Mouse (Mus musculus): ENCODE results near the gene Kcne1l. TPM values are rescaled to one million over a fixed set of nuclear protein-coding genes. Genes with fewer than 3 reads are reported as not detected.
A peak's percentile ranks its signal among the peaks of the same experiment; 100 is the strongest.

Kcne1l gene
- 0.74 and 0.84 TPM in 2 replicates for polyA plus RNA-seq (2015; fragmentation: Nextera tagmentation; extraction: Ambion mirVana)

- no peak for DNase-seq (ENCODE audit: low spot score)
These were observed at the start of gene Kcne1l for GRCm38 (mm10) chrX:142305869-142306581. Kcne1l (minus strand) TSS chrX:142306294.

DNA sequence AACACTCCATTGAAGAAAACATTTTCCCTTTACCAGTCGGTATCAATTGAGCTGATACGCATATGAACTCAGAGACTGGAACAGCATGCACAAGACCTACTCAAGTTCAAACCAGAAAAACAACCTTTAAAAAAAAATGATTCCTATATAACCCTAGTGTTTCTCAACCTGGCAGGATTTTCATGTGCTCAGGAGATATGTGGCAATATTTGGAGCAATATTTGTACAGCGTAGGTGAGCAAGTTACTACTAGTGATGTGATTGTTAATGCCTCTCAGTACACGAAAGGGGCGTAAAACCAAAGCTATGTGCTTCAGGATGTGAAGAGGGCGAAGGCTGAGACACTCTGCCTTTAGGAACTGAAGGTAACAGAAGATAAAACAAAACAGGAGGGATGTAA is 30.1 kb upstream of the Kcne1l start:
- DNase-seq (ENCODE audit: low spot score): no peak

- no peak for DNase-seq (ENCODE audit: low spot score)
These were observed 29.4 kb upstream of the Kcne1l start for GRCm38 (mm10) chrX:142335502-142335901.

DNA sequence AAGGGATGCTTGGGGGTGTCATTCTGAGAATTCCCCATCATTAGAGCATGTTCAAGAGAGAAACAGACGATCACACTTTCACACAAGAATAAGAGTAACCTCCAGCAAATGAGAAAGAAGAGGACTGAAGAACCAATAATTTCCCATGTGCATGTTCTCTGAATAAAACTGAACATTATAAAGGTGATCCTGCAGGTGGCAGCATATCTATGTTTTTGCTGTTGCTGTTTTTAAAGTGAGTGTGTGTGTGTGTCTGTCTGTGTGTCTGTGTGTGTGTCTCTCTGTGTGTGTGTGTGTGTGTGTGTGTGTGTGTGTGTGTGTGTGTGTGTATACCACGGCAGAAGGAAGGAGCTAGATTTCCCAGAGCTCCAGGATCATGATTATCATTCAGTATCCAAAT is 19.7 kb upstream of the Kcne1l start:
- DNase-seq (ENCODE audit: low spot score): peak; percentile 9

- DNase-seq (ENCODE audit: low spot score): no peak
These were observed 10.0 kb upstream of the Kcne1l start for GRCm38 (mm10) chrX:142316106-142316505.

DNA sequence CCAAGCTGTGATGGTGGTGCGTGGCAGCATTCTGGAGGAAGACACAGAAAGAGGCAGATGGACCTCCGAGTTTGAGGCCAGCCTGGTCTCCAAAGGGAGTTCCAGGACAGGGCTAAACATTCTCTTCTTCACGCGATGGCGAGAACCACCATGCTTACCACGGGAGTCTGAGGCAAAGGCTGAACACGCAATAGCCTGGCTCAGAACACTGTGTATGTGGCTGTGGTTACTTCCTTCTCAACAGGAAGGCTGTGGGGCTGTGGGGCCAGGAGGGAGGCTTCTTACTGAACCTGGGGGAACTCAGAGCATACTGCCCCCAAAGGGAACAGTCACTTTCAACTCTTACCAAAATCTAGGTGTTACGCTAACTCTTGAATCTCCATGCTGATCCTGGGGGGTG is 9.2 kb upstream of the Kcne1l start:
- DNase-seq (ENCODE audit: low spot score): peak; percentile 2

DNA sequence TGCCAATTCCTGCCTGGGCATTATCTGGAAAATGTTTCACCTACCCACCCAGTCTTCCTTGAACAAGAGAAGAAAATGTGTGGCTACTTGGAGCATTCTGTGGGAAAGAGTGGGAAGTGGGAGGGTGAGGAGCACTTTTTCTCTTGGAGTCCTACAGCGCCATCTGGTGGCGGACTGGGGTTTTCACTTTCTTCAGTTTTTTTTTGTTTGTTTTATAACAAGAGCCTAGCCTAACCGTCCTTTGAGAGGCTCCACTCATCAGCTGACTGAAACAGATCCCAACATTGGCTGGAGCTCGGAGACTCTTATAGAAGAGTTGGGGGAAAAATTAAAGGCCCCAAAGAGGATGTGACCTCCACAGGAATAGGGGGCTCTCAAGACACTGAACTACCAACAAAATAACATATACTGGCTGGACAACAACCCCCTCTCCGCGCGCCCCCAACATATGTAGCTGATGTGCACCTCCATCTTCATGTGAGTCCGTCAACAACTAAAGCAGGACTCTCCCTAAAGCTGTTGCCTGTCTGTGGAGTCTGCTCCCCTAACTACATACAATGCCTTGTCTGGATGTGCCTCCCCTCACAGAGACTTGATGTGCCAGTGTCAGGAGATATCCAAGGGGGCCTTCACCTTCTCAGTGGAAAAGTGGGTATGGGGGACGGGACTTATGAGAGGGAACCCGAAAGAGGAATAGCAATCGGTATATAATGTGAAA is 8.4 kb upstream of the Kcne1l start:
- DNase-seq (ENCODE audit: low spot score): peak; percentile 47

- DNase-seq (ENCODE audit: low spot score): no peak
These were observed 4.3 kb upstream of the Kcne1l start for GRCm38 (mm10) chrX:142310431-142310830.

DNA sequence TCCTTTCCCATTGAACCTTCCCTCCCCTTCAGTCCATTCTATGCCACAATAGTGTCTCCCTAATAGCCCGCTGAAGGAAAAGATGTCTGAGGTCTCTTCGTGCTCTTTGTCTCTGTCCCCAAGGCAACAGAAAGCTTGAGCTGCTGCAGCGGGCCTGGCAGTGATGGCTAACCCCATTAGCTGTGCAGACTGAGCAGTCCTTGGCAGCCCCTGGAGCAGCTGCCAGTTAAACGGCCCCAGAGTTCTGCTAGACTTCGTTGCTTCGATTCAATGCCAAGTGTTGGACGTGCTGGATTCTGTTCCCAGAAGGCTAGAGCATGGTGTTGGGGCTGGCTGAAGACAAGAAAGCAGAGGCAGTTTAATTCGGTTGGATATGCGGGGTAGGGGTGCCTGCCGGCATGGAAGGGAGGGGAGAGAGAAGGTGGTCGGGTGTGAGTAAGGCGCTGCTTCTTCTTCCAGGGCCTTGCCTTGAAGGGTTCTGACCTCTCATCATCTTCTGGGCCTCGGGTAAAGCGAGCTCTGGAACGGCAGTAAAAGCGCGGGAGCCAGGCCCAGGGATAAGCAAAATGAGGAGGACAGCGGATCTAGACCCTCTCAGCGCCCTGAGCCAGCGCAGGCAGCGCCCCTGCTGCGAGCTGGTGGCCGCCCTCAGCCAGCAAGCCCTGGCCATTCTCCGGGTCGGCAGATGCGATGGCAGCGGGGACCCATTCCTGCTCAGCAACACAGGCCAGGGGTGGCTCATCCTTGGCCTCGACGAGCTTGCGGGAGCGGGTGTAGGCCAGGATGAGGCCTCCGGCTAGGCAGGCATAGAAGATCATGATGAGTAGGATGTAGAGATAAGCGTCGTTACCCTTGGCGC is 855 bp downstream of the Kcne1l start:
- no peak for DNase-seq (ENCODE audit: low spot score)

- no peak for DNase-seq (ENCODE audit: low spot score)
These were observed 1.5 kb downstream of the Kcne1l start for GRCm38 (mm10) chrX:142304592-142304991.

DNA sequence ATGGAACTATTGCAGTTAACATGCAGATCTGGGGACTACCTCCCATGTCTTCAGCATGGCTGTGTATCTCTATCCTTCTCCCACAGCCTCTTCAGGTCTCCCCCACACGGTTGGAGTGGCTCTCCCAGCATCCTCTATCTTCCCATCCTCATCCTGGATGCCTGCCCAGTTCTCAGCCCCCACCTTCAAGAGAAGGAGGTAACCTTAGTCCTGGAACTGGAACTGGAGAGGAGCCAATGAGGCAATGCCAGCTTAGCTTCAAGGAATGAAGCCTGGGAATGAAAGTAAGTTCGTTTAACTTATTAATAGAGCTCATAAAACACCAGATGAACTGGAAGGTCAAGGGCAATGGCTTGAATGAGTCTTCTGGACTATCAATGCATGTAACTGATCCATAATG is 2.6 kb downstream of the Kcne1l start:
- DNase-seq (ENCODE audit: low spot score): no peak

DNA sequence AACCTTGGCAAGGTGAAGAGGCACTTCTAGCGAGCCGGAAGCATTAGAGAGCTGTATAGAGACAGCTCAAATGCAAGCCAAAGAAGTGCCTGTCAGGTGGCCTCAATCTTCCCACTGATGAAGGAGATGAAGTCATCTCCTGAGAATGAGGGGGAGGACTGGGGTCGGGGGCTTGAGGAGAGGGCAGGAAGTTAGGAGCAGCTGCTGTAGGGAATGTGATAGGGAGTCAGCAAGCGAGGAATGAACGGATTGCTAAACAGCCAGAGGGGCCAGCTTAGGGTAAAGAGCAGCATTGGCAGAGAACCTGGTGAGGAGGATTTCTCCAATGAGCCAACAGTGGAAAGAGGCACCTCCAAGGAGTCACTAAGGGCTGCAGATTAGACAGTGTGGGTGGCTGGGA is 20.2 kb downstream of the Kcne1l start:
- DNase-seq (ENCODE audit: low spot score): no peak

GRCm38 (mm10) chrX:142276573-142276972 is 29.5 kb downstream of the Kcne1l start:
- DNase-seq (ENCODE audit: low spot score): no peak

GRCm38 (mm10) chrX:142276031-142276430 is 30.1 kb downstream of the Kcne1l start:
- DNase-seq (ENCODE audit: low spot score): no peak

Other genes starting within 250 kb of the Kcne1l start
- gene Gucy2f, start 109.4 kb downstream of the Kcne1l start, polyA plus RNA-seq (2015; fragmentation: Nextera tagmentation; extraction: Ambion mirVana): not detected in 2 replicates
- 8.5 and 8.6 TPM in 2 replicates for gene Nxt2, start 79.5 kb downstream of the Kcne1l start, polyA plus RNA-seq (2015; fragmentation: Nextera tagmentation; extraction: Ambion mirVana)
- gene Acsl4, start 84.2 kb upstream of the Kcne1l start, polyA plus RNA-seq (2015; fragmentation: Nextera tagmentation; extraction: Ambion mirVana): 20.9 and 22.1 TPM in 2 replicates